Mouse (Mus musculus): ENCODE data around the gene Rab40b. TPM values are rescaled to one million over a fixed set of nuclear protein-coding genes. Genes with fewer than 3 reads are reported as not detected.

Rab40b gene
- polyA plus RNA-seq, 1 experiment from 2014 or later, result 5.5 TPM

- Histone ChIP-seq H3K9ac (ENCODE audit: low read length) (peak within 1 kb of the TSS; percentile 75), H3K4me2 (replicated peaks; ENCODE audit: low read depth) (peak within 1 kb of the TSS; percentile 90), H3K27me3 (ENCODE audit: control insufficient read depth, insufficient read depth, low read length) (no peaks in the 10 kb centered on the region), H3K4me3 (ENCODE audit: low read depth, low read length) (peak within 1 kb of the TSS; percentile 71), H3K27ac (replicated peaks) (peak within 1 kb of the TSS; percentile 46; the same call in 1 of the 2 replicates), H3K4me1 (replicated peaks; ENCODE audit: control insufficient read depth, insufficient read depth) (no peaks in the 10 kb centered on the region), H3K9me3 (ENCODE audit: control insufficient read depth, low read length) (no peaks in the 10 kb centered on the region), H3K36me3 (ENCODE audit: control insufficient read depth, insufficient read depth, low read length) (no peaks in the 10 kb centered on the region)
- WGBS, result under 1% methylated on average over 28 of the region's 28 CpGs
- TF ChIP-seq EP300 (optimal IDR thresholded peaks at IDR 0.05) (no peak), CTCF (IDR thresholded peaks at IDR 0.05; ENCODE audit: low read depth) (peak; percentile 64)
- ATAC-seq (ENCODE audit: low FRiP score, low TSS enrichment) (peak; percentile 100), DNase-seq (ENCODE audit: low spot score) (peak; percentile 100)
Observed at GRCm38 (mm10) chr11:121420830-121421552, 32.9 kb upstream of the Rab40b start, which contains the start of gene Fn3krp. TSS of gene Fn3krp (plus strand) at chr11:121421401.

- TF ChIP-seq EP300 (optimal IDR thresholded peaks at IDR 0.05) (no peak), CTCF (IDR thresholded peaks at IDR 0.05; ENCODE audit: low read depth) (no peak)
- no peak overlapping the region for H3K4me3 ChIP-seq (ENCODE audit: low read depth, low read length)
- H3K4me1 ChIP-seq (replicated peaks; ENCODE audit: control insufficient read depth, insufficient read depth), result no peaks in the 10 kb centered on the region
- H3K9me3 ChIP-seq (ENCODE audit: control insufficient read depth, low read length), result no peaks in the 10 kb centered on the region
- no peak overlapping the region for H3K9ac ChIP-seq (ENCODE audit: low read length)
- DNase-seq (ENCODE audit: low spot score) (no peak), ATAC-seq (ENCODE audit: low FRiP score, low TSS enrichment) (no peak)
- 50% methylated on average over 5 of the region's 5 CpGs for WGBS
- peak overlapping the region; percentile 90 for H3K4me2 ChIP-seq (replicated peaks; ENCODE audit: low read depth)
- no peaks in the 10 kb centered on the region for H3K36me3 ChIP-seq (ENCODE audit: control insufficient read depth, insufficient read depth, low read length)
- no peak overlapping the region for H3K27ac ChIP-seq (replicated peaks)
- no peaks in the 10 kb centered on the region for H3K27me3 ChIP-seq (ENCODE audit: control insufficient read depth, insufficient read depth, low read length)
Observed at GRCm38 (mm10) chr11:121420379-121420778, 32.3 kb upstream of the Rab40b start.

- Histone ChIP-seq H3K4me1 (replicated peaks; ENCODE audit: control insufficient read depth, insufficient read depth) (no peaks in the 10 kb centered on the region), H3K4me2 (replicated peaks; ENCODE audit: low read depth) (no peak overlapping the region), H3K27me3 (ENCODE audit: control insufficient read depth, insufficient read depth, low read length) (no peaks in the 10 kb centered on the region), H3K4me3 (ENCODE audit: low read depth, low read length) (no peak overlapping the region), H3K9me3 (ENCODE audit: control insufficient read depth, low read length) (no peaks in the 10 kb centered on the region), H3K36me3 (ENCODE audit: control insufficient read depth, insufficient read depth, low read length) (no peaks in the 10 kb centered on the region), H3K9ac (ENCODE audit: low read length) (no peak overlapping the region), H3K27ac (replicated peaks) (no peak overlapping the region)
- ATAC-seq (ENCODE audit: low FRiP score, low TSS enrichment) (no peak), DNase-seq (ENCODE audit: low spot score) (no peak)
- WGBS, result 56% methylated on average over 2 of the region's 2 CpGs
- TF ChIP-seq CTCF (IDR thresholded peaks at IDR 0.05; ENCODE audit: low read depth) (no peak), EP300 (optimal IDR thresholded peaks at IDR 0.05) (no peak)
Observed at GRCm38 (mm10) chr11:121418932-121419331, 30.9 kb upstream of the Rab40b start.

GRCm38 (mm10) chr11:121417971-121418370 lies 29.9 kb upstream of the Rab40b start:
- Histone ChIP-seq H3K9ac (ENCODE audit: low read length) (no peak overlapping the region), H3K36me3 (ENCODE audit: control insufficient read depth, insufficient read depth, low read length) (no peaks in the 10 kb centered on the region), H3K4me2 (replicated peaks; ENCODE audit: low read depth) (no peak overlapping the region), H3K9me3 (ENCODE audit: control insufficient read depth, low read length) (no peaks in the 10 kb centered on the region), H3K27ac (replicated peaks) (no peak overlapping the region), H3K4me3 (ENCODE audit: low read depth, low read length) (no peak overlapping the region), H3K27me3 (ENCODE audit: control insufficient read depth, insufficient read depth, low read length) (no peaks in the 10 kb centered on the region), H3K4me1 (replicated peaks; ENCODE audit: control insufficient read depth, insufficient read depth) (no peaks in the 10 kb centered on the region)
- 82% methylated on average over 5 of the region's 5 CpGs for WGBS
- no peak for ATAC-seq (ENCODE audit: low FRiP score, low TSS enrichment)
- TF ChIP-seq EP300 (optimal IDR thresholded peaks at IDR 0.05) (no peak), CTCF (IDR thresholded peaks at IDR 0.05; ENCODE audit: low read depth) (no peak)
- DNase-seq (ENCODE audit: low spot score), result no peak

GRCm38 (mm10) chr11:121415351-121415750 lies 27.3 kb upstream of the Rab40b start:
- no peaks in the 10 kb centered on the region for H3K27me3 ChIP-seq (ENCODE audit: control insufficient read depth, insufficient read depth, low read length)
- 34% methylated on average over 5 of the region's 5 CpGs for WGBS
- no peak overlapping the region for H3K4me3 ChIP-seq (ENCODE audit: low read depth, low read length)
- H3K4me2 ChIP-seq (replicated peaks; ENCODE audit: low read depth), result no peak overlapping the region
- no peak overlapping the region for H3K9ac ChIP-seq (ENCODE audit: low read length)
- no peaks in the 10 kb centered on the region for H3K36me3 ChIP-seq (ENCODE audit: control insufficient read depth, insufficient read depth, low read length)
- TF ChIP-seq CTCF (IDR thresholded peaks at IDR 0.05; ENCODE audit: low read depth) (no peak), EP300 (optimal IDR thresholded peaks at IDR 0.05) (no peak)
- no peak for DNase-seq (ENCODE audit: low spot score)
- no peak overlapping the region for H3K27ac ChIP-seq (replicated peaks)
- H3K9me3 ChIP-seq (ENCODE audit: control insufficient read depth, low read length), result no peaks in the 10 kb centered on the region
- no peak for ATAC-seq (ENCODE audit: low FRiP score, low TSS enrichment)
- H3K4me1 ChIP-seq (replicated peaks; ENCODE audit: control insufficient read depth, insufficient read depth), result no peaks in the 10 kb centered on the region

- Histone ChIP-seq H3K9ac (ENCODE audit: low read length) (no peak overlapping the region), H3K9me3 (ENCODE audit: control insufficient read depth, low read length) (no peaks in the 10 kb centered on the region), H3K4me3 (ENCODE audit: low read depth, low read length) (no peak overlapping the region), H3K36me3 (ENCODE audit: control insufficient read depth, insufficient read depth, low read length) (no peaks in the 10 kb centered on the region), H3K27me3 (ENCODE audit: control insufficient read depth, insufficient read depth, low read length) (no peaks in the 10 kb centered on the region), H3K27ac (replicated peaks) (no peak overlapping the region), H3K4me1 (replicated peaks; ENCODE audit: control insufficient read depth, insufficient read depth) (no peaks in the 10 kb centered on the region), H3K4me2 (replicated peaks; ENCODE audit: low read depth) (no peak overlapping the region)
- 73% methylated on average over 5 of the region's 5 CpGs for whole genome bisulfite sequencing
- DNase-seq (ENCODE audit: low spot score), result no peak
- TF ChIP-seq CTCF (IDR thresholded peaks at IDR 0.05; ENCODE audit: low read depth), result no peak
- no peak for TF ChIP-seq EP300 (optimal IDR thresholded peaks at IDR 0.05)
- ATAC-seq (ENCODE audit: low FRiP score, low TSS enrichment), result no peak
Observed at GRCm38 (mm10) chr11:121414762-121415161, 26.7 kb upstream of the Rab40b start.
